Mouse (Mus musculus) G1E (cell line): ENCODE data around the gene Dusp10. TPM values are rescaled to one million over a fixed set of nuclear protein-coding genes. Genes with fewer than 3 reads are reported as not detected.

Experiments used
- ATAC-seq: 2 replicates; pipeline ENCODE4 v1.8.0; 2016; ENCODE audit warnings: mild to moderate bottlenecking; ENCODE audit not compliant: insufficient number of reproducible peaks, poor library complexity, low FRiP score, severe bottlenecking; ENCODE audit errors: extremely low read depth
- DNase-seq: peaks from one replicate; pipeline ENCODE4 v3.0.0; 2012; ENCODE audit warnings: low spot score
- H3K27me3 ChIP-seq: 2 replicates; pipeline ENCODE4 v1.6.1; 2012; ENCODE audit warnings: mild to moderate bottlenecking, low read length, inconsistent platforms; ENCODE audit not compliant: insufficient read depth
- H3K36me3 ChIP-seq: replicated peaks from 2 replicates; pipeline ENCODE3; 2012; ENCODE audit warnings: mild to moderate bottlenecking, inconsistent platforms
- H3K4me1 ChIP-seq: 2 replicates; pipeline ENCODE4 v1.6.1; 2012; ENCODE audit warnings: low read depth, low read length, inconsistent platforms, mixed read lengths; ENCODE audit not compliant: insufficient read depth
- H3K4me3 ChIP-seq: 2 replicates; pipeline ENCODE4 v1.5.1; 2012; ENCODE audit warnings: low read depth, mild to moderate bottlenecking, inconsistent platforms, low read length, moderate library complexity, mixed read lengths
- H3K9me3 ChIP-seq: replicated peaks from 2 replicates; pipeline ENCODE4 v1.6.1; 2012; ENCODE audit warnings: inconsistent platforms
- CTCF ChIP-seq: IDR thresholded peaks from 2 replicates; pipeline ENCODE4 v1.5.1; 2012; ENCODE audit warnings: low read depth, low read length, inconsistent platforms, mixed read lengths
- GATA1 ChIP-seq: IDR thresholded peaks from 2 replicates; pipeline ENCODE4 v1.6.1; 2012; ENCODE audit warnings: borderline replicate concordance, low read length, inconsistent platforms, mixed read lengths
- GATA2 ChIP-seq: IDR thresholded peaks from 2 replicates; pipeline ENCODE4 v1.6.1; 2012; ENCODE audit warnings: low read depth, low read length, inconsistent platforms, borderline replicate concordance
- POLR2AphosphoS5 ChIP-seq: IDR thresholded peaks from 2 replicates; pipeline ENCODE4 v1.6.1; 2012; ENCODE audit warnings: low read depth, low read length, inconsistent platforms; ENCODE audit not compliant: insufficient replicate concordance
- TAL1 ChIP-seq: conservative IDR thresholded peaks from 2 replicates; pipeline ENCODE4 v1.6.1; 2012; ENCODE audit warnings: low read depth, low read length, inconsistent platforms, mixed read lengths
- polyA plus RNA-seq: library from polyadenylated mRNA; stranded (reverse); fragments of >175 nt; gene quantifications from 2 replicates; pipeline ENCODE4 v1.2.3, GENCODE M21; 2012
- total RNA-seq, 2 experiments: library from RNA; stranded (forward) in 1 of 2; stranded (reverse) in 1 of 2; fragments of 200-1000 nt in 1 of 2; fragments of >200 nt in 1 of 2; fragmentation: Nextera tagmentation in 1 of 2; gene quantifications; 2 replicates each; pipeline ENCODE4 v1.2.3; 2014 to 2017

Gene Dusp10
- total and polyA plus RNA-seq, 3 experiments: 0.27 TPM; not detected in 2

DNA sequence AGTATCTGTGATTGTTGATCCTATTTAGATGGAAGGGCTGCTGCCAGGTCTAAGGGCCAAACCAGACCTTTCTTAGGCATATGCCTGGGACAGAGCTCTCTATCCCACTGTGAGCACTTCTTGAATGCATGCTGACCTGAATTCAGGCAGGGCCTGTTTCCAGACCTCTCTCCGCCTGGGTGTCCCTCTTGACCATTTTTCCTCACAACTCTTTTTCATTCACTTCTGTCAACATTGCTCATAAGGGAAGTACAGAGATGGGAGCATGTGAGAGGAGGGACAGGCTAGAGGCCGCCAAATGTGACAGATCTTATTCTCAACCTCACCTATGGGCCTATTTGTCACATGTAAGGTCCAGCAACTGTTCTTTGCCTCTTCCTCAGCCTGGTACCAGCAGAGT, 41.1 kb downstream of the Dusp10 start:
- Histone ChIP-seq H3K36me3 (no peaks in the 10 kb centered on the region), H3K4me1 (no peaks in the 10 kb centered on the region), H3K27me3 (no peaks in the 10 kb centered on the region), H3K4me3 (no peak overlapping the region), H3K9me3 (peaks cover 55% of the 10 kb centered on the region)
- ATAC-seq: no peak
- DNase-seq: no peak
- no peak for TF ChIP-seq CTCF
- TF ChIP-seq POLR2AphosphoS5: no peak
- TF ChIP-seq GATA1: no peak
- no peak for TF ChIP-seq GATA2
- TF ChIP-seq TAL1: no peak

DNA sequence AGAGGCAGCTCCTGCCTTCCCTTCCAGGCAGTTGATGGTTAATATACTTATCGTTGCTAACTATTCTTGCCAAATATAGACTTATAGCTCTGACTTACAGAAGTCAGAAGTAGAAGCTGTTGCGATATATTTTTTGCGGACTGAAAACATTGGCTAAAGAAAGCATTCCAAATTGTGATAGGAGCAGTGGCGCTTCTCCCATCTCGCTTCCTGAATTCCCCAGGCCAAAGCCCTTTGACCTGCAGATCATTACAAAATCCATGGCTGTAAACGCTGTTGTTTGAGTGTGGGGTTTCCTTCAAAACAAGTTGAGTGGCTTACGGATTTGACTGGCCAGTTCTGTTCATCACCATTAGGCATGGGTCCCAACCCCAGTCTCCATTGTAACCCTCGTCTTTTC, 45.1 kb downstream of the Dusp10 start:
- H3K9me3 ChIP-seq: peaks cover 43% of the 10 kb centered on the region
- no peaks in the 10 kb centered on the region for H3K4me1 ChIP-seq
- no peak for ATAC-seq
- H3K27me3 ChIP-seq: no peaks in the 10 kb centered on the region
- no peak for TF ChIP-seq GATA2
- no peak for TF ChIP-seq TAL1
- no peak for TF ChIP-seq GATA1
- no peak for TF ChIP-seq CTCF
- TF ChIP-seq POLR2AphosphoS5: no peak
- H3K36me3 ChIP-seq: no peaks in the 10 kb centered on the region
- H3K4me3 ChIP-seq: no peak overlapping the region
- DNase-seq: no peak

DNA sequence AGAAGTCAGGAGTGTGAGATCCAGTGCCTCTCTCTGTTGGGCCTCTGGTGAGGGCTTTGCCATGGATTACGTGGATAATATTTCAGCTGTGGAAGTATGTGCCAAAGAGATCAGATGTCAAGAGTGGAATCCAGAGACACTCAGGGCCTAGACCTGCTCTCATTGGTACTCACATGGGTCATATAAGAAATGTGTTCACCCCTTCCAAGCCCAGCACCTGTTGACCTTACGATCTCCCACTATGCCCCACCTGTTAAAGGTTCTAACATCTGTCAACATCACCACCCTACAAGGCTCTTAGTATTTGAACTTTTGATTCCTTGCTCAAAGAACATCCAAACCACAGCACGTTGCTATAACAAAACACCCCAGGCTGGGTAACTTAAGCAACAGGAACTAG, 46.7 kb downstream of the Dusp10 start:
- TF ChIP-seq TAL1 (no peak), CTCF (no peak), POLR2AphosphoS5 (no peak), GATA1 (no peak), GATA2 (no peak)
- no peak overlapping the region for H3K4me3 ChIP-seq
- H3K4me1 ChIP-seq: no peaks in the 10 kb centered on the region
- no peak for DNase-seq
- no peaks in the 10 kb centered on the region for H3K36me3 ChIP-seq
- H3K27me3 ChIP-seq: no peaks in the 10 kb centered on the region
- no peak for ATAC-seq
- peaks cover 44% of the 10 kb centered on the region for H3K9me3 ChIP-seq

DNA sequence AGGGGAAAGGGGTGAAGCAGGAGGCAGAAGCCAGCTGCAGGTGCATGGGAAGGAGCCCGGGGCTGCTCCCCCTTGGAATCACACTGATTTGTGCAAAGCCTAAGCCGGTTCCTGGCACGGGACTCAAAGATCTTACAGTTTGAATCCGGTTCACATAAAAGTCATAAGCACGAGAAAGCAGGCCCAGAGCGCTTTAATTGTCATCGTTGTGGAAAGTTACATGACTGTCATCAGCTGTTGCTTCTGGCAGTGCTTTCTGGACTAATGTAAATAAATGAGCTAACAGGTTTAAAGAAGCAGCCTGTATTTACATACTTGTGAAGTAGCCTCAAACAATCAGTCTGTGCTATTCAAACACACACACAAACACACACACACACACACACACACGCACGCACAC, 47.3 kb downstream of the Dusp10 start:
- Histone ChIP-seq H3K36me3 (no peaks in the 10 kb centered on the region), H3K27me3 (no peaks in the 10 kb centered on the region), H3K4me1 (no peaks in the 10 kb centered on the region), H3K4me3 (no peak overlapping the region), H3K9me3 (peaks cover 50% of the 10 kb centered on the region)
- no peak for DNase-seq
- no peak for ATAC-seq
- TF ChIP-seq GATA1: no peak

DNA sequence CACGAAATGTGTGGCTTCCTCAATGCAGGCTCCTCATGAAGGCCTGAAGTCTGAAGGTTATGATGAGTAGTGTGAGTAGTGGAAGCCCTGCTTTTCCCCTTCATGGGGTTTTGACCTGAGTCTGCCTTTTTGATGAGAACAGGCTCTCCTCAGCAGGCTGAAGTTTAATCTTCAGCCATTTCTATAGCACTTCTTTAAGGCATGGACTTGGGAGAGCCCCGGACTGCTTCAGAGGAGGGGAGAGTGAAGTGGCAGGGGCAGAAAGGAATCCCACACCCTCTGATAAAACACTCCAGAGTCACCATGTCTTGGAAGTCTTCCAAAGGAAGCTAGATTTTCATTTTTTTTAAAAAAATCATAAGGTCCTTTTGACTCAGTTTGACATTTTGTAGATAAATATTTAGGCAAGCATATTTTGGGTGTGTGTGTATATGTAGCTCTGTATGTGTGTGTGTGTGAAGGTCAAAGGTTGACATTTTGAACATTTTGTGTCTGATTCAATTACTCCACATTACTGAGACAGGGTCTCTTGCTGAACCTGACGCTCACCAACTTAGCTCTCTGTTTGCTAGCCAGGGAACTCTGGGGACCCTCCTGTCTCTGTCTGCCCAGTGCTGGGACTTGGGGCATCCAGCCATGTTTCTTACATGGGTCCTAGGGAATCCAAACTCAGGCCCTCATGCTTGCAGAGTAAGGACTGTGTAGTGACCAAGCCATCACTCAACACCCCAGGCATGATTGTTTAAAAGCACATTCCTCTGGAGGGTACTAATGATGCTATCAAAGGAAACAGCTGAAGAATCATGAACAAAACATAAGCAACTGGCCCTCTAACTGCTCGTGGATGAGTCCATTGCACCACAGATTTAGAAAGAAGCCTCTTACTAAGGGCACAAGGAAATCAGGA, 48.0 kb downstream of the Dusp10 start:
- no peaks in the 10 kb centered on the region for H3K36me3 ChIP-seq
- no peaks in the 10 kb centered on the region for H3K4me1 ChIP-seq
- ATAC-seq: no peak
- no peaks in the 10 kb centered on the region for H3K27me3 ChIP-seq
- TF ChIP-seq POLR2AphosphoS5: no peak
- TF ChIP-seq GATA2: no peak
- no peak for TF ChIP-seq GATA1
- no peak for TF ChIP-seq CTCF
- TF ChIP-seq TAL1: no peak
- no peak overlapping the region for H3K4me3 ChIP-seq
- H3K9me3 ChIP-seq: peaks cover 57% of the 10 kb centered on the region
- no peak for DNase-seq

DNA sequence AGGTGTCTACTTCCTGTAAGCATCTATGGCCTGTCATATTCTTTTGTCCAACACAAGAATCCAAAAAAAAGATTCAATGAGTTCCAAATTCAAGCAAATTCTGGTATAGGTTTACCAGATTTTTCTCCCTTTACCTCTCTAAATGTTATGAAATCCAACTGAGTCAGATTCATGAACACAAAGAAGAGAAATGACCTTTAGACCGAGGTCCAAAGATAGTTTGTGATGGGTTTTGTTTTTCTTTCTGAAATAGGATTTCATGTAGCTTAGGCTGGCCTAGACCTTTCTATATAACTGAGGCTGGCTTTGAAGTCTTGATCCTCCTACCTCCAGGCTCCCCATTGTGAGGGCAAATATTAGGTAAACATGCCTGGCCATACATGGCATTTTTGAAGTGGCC, 48.8 kb downstream of the Dusp10 start:
- no peak for DNase-seq
- H3K9me3 ChIP-seq: peaks cover 63% of the 10 kb centered on the region
- ATAC-seq: no peak
- TF ChIP-seq GATA1: no peak
- H3K4me1 ChIP-seq: no peaks in the 10 kb centered on the region
- H3K36me3 ChIP-seq: no peaks in the 10 kb centered on the region
- no peak overlapping the region for H3K4me3 ChIP-seq
- H3K27me3 ChIP-seq: no peaks in the 10 kb centered on the region
